Mouse (Mus musculus) ES-E14 (cell line): ENCODE results near the gene Gmeb1. TPM values are rescaled to one million over a fixed set of nuclear protein-coding genes. Genes with fewer than 3 reads are reported as not detected.

Source experiments
- DNase-seq: peaks from one replicate; pipeline ENCODE4 v3.0.0-alpha.2; 2013; ENCODE audit warnings: low read depth, low spot score
- H3K27ac ChIP-seq: 2 replicates; pipeline ENCODE4 v1.5.1; 2012; ENCODE audit warnings: low read depth, mild to moderate bottlenecking, low read length, moderate library complexity, mixed read lengths; ENCODE audit not compliant: poor library complexity, insufficient read depth, severe bottlenecking
- H3K36me3 ChIP-seq: 2 replicates; pipeline ENCODE4 v1.6.1; 2012; ENCODE audit warnings: mild to moderate bottlenecking, low read length, moderate library complexity, mixed read lengths; ENCODE audit not compliant: control insufficient read depth, poor library complexity, insufficient read depth, severe bottlenecking
- H3K4me1 ChIP-seq, 2 experiments: fragments of 150-350 bp in 1 of 2; sonication (generic) in 1 of 2; 2 replicates each; pipeline ENCODE4 v1.6.1; 2012; ENCODE audit warnings: low read length in 2 of 2, mild to moderate bottlenecking in 1 of 2, mixed read lengths in 1 of 2; ENCODE audit not compliant: control insufficient read depth in 2 of 2, insufficient read depth in 2 of 2, poor library complexity in 1 of 2
- H3K4me3 ChIP-seq, 2 experiments: fragments of 150-350 bp in 1 of 2; sonication (generic) in 1 of 2; 2 replicates each; pipeline ENCODE4 v1.5.1; 2012; ENCODE audit warnings: low read length in 2 of 2, low read depth in 1 of 2, mild to moderate bottlenecking in 1 of 2, mixed read lengths in 1 of 2; ENCODE audit not compliant: insufficient read depth in 1 of 2, poor library complexity in 1 of 2, severe bottlenecking in 1 of 2
- H3K9ac ChIP-seq: 2 replicates; pipeline ENCODE4 v1.6.1; 2012; ENCODE audit warnings: low read depth, mild to moderate bottlenecking, low read length, mixed read lengths; ENCODE audit not compliant: poor library complexity, insufficient read depth, severe bottlenecking
- H3K9me3 ChIP-seq: fragments of 150-350 bp; sonication (generic); 2 replicates; pipeline ENCODE4 v1.6.1; 2012; ENCODE audit warnings: low read depth, mild to moderate bottlenecking, low read length; ENCODE audit not compliant: control insufficient read depth, insufficient read depth
- CHD2 ChIP-seq: IDR thresholded peaks from 2 replicates; pipeline ENCODE4 v1.6.1; 2014; ENCODE audit warnings: mild to moderate bottlenecking, low read depth, low read length, inconsistent platforms
- HCFC1 ChIP-seq: IDR thresholded peaks from 2 replicates; pipeline ENCODE4 v1.6.1; 2012; ENCODE audit warnings: low read length, inconsistent platforms, borderline replicate concordance; ENCODE audit not compliant: insufficient read depth
- MAFK ChIP-seq: IDR thresholded peaks from 2 replicates; pipeline ENCODE4 v1.6.1; 2014; ENCODE audit warnings: mild to moderate bottlenecking, low read depth, low read length, inconsistent platforms; ENCODE audit not compliant: insufficient read depth
- ZC3H11A ChIP-seq: IDR thresholded peaks from 2 replicates; pipeline ENCODE4 v1.6.1; 2012; ENCODE audit warnings: low read depth, mild to moderate bottlenecking, inconsistent platforms, low read length, borderline replicate concordance
- ZNF384 ChIP-seq: IDR thresholded peaks from 2 replicates; pipeline ENCODE4 v1.6.1; 2012; ENCODE audit warnings: low read depth, low read length, inconsistent platforms
- in situ Hi-C, 2 experiments: fragments of 600-800 bp; cut with MboI; formaldehyde crosslinking; loops; one replicate each; pipeline ENCODE4 v1.15.1; 2025; ENCODE audit warnings: low sequenced_read_pairs in 2 of 2, inconsistent platforms in 1 of 2; ENCODE audit not compliant: unreplicated experiment in 2 of 2
- total RNA-seq: library from RNA; depleted of rRNA; stranded (reverse); fragments of 300-350 nt; gene quantifications from 2 replicates; pipeline ENCODE4 v1.2.3, GENCODE M21; 2012

Gene Gmeb1
- total RNA-seq, 1 experiment: 22.3 TPM

DNA sequence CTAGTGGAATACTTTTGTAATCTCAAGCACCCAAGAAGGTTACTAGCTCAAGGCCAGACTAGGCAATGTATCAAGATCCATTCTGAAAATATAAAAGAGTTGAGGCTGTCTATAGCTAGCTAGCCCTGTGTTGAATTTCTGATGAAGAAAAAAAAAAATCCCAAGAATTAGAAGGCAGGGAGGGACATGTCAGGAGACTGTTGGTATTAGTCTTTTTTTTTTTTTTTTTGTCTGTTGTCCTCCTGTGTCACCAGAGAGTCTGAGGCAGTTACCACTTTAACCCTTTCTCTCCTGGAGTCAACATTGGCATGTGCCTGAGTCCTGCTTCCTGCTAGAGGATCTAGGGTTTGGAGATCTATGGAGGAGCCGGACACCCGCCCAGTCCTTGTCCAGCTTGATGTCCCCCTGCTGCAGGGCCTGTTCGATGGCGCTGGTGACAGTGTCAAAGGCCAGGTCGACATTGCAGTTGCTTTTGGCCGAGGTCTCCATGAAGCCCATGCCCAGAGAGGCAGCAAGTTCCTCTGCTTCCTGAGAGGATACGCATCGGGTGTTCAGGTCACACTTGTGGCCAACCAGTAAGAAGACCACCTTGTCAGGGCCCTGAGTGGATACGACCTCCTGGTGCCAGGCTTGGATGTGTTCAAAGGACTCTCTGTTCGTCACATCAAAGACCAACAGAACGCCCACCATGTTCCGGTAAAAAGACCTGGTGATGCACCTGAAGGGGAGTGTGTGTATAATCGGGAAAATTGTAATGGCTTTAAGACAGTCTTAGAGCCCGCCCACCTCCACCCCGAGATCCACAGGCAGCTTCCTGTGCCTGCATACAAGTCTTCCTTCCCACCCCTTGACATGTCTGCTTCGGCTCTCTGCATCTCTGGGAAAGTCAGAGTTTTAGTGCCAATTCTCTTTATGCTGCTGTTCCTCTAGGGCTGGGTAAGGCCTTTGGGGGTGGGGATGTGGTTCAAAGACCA, 40.9 kb upstream of the Gmeb1 start:
- Histone ChIP-seq H3K27ac (peak overlapping the region; percentile 38; the same call in 1 of the 2 replicates), H3K9me3 (no peaks in the 10 kb centered on the region), H3K36me3 (no peaks in the 10 kb centered on the region), H3K4me1 (peaks cover 0 to 11% of the 10 kb centered on the region in 2 experiments; a peak in 2 of 4 replicates), H3K9ac (peak overlapping the region; percentile 68; the same call in 1 of the 2 replicates), H3K4me3 (peak overlapping the region; percentile 76 to 81)
- in situ Hi-C loops: no loop called here
- no peak for DNase-seq
- TF ChIP-seq HCFC1 (no peak), ZNF384 (no peak)

DNA sequence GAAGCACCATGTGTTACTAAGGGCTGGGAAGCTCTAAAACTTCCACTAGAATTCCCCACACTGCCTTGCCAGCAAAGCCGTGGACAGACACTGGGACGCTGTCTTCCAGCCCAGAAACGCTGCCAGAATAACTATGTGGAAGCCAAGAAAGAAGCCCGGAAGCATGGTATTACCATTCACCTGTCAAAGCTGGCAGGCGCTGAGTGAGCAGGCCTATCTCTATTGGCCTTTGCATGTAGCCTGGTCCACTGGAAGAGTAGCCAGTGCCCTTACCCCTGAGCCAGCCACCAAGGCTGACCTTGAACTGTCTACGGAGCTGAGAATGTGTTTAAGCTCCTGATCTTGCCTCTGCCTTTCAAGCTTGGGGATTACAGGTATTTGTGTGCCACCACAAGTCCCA, 40.1 kb upstream of the Gmeb1 start:
- TF ChIP-seq ZNF384 (no peak), MAFK (no peak), ZC3H11A (no peak), CHD2 (no peak), HCFC1 (no peak)
- no peak for DNase-seq
- H3K9ac ChIP-seq: no peak overlapping the region
- H3K9me3 ChIP-seq: no peaks in the 10 kb centered on the region
- in situ Hi-C loops: no loop called here
- peaks cover 0 to 11% of the 10 kb centered on the region in 2 experiments; a peak in 2 of 4 replicates for H3K4me1 ChIP-seq
- H3K4me3 ChIP-seq: no peak overlapping the region
- H3K27ac ChIP-seq: no peak overlapping the region
- H3K36me3 ChIP-seq: no peaks in the 10 kb centered on the region

DNA sequence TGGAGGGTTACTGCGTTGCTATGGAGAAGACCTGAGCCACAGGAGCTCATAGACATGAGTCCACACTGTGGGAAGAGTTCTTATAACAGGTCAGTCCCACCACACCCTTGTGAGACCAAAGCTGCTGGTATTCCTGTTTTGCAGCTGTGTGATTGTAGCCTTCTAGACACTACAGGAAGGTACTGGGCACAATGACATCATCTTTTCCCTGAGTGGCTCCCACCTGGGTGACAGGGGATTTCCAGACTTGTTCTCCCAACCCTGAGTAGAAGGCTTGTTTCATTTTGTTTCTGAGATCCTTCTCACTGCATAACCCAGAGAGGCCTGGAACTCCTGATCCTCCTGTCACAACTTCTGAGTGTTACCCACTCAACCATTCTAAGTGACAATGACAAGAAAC, 38.4 kb upstream of the Gmeb1 start:
- Histone ChIP-seq H3K27ac (no peak overlapping the region), H3K9ac (no peak overlapping the region), H3K36me3 (no peaks in the 10 kb centered on the region), H3K9me3 (no peaks in the 10 kb centered on the region), H3K4me3 (no peak overlapping the region), H3K4me1 (peaks cover 0 to 11% of the 10 kb centered on the region in 2 experiments; a peak in 2 of 4 replicates)
- in situ Hi-C loops: no loop called here
- TF ChIP-seq ZC3H11A: no peak
- TF ChIP-seq HCFC1: no peak
- no peak for TF ChIP-seq CHD2
- TF ChIP-seq ZNF384: no peak
- TF ChIP-seq MAFK: no peak
- no peak for DNase-seq

DNA sequence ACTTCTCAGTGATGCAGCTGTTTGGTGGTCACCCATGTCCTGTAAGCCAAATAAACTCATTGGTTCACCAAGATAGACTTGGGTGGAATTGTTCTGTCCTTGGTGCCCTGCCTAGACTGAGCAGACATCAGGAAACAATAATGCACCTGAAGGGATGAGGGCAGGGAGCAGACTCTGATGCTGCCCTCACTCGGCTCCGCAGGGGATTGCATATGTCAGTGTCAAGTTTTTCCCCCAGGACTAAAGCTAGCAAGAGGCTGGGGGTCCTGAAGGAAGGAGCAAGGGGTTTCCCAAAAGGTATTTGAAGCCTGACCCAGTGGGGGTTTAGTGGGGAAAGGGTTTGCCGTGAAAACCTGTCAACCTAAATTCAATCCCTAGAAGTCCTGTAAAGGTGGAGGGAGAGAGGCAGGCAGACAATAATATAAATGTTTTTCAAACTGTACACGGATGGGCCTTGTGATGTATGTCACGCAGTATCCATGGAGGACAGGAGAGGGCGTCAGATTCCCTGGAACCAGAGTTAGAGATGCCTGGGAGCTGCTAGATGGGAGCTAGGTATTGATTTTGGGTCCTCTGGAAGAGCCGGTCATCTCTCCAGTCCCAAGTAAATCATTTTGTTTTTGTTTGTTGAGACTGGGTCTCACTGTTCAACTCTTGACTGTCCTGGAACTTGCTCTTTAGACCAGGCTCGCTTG, 34.4 kb upstream of the Gmeb1 start:
- Histone ChIP-seq H3K9me3 (no peaks in the 10 kb centered on the region), H3K4me3 (no peak overlapping the region), H3K4me1 (peaks cover 0 to 8% of the 10 kb centered on the region in 2 experiments; a peak in 2 of 4 replicates), H3K9ac (no peak overlapping the region), H3K27ac (no peak overlapping the region), H3K36me3 (peaks cover 9% of the 10 kb centered on the region; the same call in 1 of the 2 replicates)
- in situ Hi-C loops: no loop called here
- TF ChIP-seq HCFC1 (no peak), ZNF384 (no peak), ZC3H11A (no peak; the same call in 1 of the 2 replicates), MAFK (no peak), CHD2 (no peak)
- DNase-seq: no peak
